Mouse (Mus musculus): ENCODE data around the gene Entpd2. TPM values are rescaled to one million over a fixed set of nuclear protein-coding genes. Genes with fewer than 3 reads are reported as not detected.
"Not testable (repeated sequence)": the region's sequence is repeated elsewhere in the genome, so short reads cannot be mapped to it uniquely, and the experiment has no call there.

Gene Entpd2
- total RNA-seq, 2 experiments from 2014 or later, result 14.6 to 16.6 TPM

DNA sequence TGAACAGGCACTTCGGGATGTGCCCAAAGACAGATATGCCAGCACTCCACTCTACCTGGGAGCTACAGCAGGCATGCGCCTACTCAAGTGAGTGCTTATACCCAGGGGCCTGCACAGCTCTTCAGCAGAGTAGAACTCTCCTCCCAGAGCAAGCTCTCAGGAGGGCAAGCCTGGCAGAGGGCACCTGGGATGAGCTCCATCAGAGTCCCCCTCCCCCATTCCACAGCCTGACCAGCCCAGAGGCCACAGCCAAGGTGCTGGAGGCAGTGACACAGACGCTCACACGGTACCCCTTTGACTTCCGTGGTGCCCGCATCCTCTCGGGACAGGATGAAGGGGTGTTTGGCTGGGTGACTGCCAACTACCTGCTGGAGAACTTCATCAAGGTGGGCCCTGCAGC is 2.4 kb downstream of the Entpd2 start:
- H3K27ac ChIP-seq, result no peak overlapping the region
- no peak for TF ChIP-seq CTCF (conservative IDR thresholded peaks at IDR 0.05)
- DNase-seq (ENCODE audit: low spot score in 2 of 2), result no peak
- H3K4me3 ChIP-seq, result no peak overlapping the region

DNA sequence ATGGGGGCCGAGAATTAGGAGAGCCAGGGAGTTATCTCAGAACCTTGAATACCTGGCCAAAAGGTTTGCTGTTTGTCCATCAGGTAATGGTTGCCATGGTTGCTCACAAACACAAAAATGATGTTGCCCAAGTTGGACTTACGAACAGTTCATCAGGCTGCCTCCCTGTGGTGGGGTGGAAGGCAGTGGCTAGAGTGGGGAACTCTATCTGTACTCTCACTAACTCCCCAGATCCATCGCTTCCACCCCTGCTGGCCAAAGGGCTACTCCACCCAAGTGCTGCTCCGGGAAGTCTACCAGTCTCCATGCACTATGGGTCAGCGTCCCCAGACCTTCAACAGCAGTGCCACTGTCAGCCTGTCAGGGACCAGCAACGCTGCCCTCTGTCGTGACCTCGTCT is 3.4 kb downstream of the Entpd2 start, which contains the start of gene Npdc1:
Gene Npdc1, plus strand, starts transcription at position 301 of the 400 bp plus-strand sequence.
- H3K27ac ChIP-seq, result no peak within 1 kb of the TSS
- H3K4me3 ChIP-seq, result no peak within 1 kb of the TSS
- TF ChIP-seq CTCF (conservative IDR thresholded peaks at IDR 0.05), result no peak
- DNase-seq (ENCODE audit: low spot score in 2 of 2), result no peak

DNA sequence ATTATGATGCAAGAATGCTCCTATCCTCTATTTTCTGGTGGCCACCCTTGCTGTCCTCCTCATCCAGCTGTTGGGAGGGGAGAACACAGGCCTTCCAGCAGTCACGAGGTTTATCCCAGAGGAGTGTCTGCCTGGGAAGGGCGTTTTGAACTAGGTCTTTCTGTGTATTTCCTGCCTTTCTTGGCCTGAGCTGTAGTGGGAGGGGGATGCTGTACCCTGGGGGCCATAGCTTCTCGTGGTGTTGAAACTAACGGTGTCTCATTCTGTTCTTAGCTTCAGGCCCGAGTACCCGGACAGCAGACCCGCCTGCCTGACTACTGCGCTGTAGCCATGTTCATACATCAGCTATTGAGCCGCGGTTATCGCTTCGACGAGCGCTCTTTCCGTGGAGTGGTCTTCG is 4.6 kb downstream of the Entpd2 start:
- Histone ChIP-seq H3K27ac (0 out of 2 replicates have a peak overlapping the region, but pooled peaks have one; percentile 14), H3K4me3 (peak overlapping the region; percentile 47; the same call in 1 of the 2 replicates)
- TF ChIP-seq CTCF (conservative IDR thresholded peaks at IDR 0.05), result no peak
- no peak for DNase-seq (ENCODE audit: low spot score in 2 of 2)

DNA sequence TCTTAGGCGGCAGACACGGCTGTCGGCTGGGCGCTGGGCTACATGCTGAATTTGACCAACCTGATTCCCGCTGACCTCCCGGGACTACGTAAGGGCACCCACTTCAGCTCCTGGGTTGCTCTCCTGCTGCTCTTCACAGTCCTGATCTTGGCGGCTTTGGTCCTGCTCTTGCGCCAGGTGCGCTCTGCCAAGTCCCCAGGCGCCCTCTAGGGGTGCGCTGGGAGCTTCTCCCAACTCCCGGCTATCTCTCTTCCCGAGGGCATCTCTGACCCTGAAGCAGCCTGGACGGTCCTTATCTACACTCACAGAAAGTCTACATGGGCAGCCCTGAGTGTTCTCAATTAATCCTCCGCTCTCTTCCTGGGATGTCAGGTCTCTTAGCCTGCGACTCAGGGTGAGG is 5.1 kb downstream of the Entpd2 start:
- peak; percentile 90 for TF ChIP-seq CTCF (conservative IDR thresholded peaks at IDR 0.05)
- DNase-seq (ENCODE audit: low spot score in 2 of 2), result peak; percentile 44 to 70
- Histone ChIP-seq H3K4me3 (peak overlapping the region; percentile 47), H3K27ac (0 out of 2 replicates have a peak overlapping the region, but pooled peaks have one; percentile 14)

DNA sequence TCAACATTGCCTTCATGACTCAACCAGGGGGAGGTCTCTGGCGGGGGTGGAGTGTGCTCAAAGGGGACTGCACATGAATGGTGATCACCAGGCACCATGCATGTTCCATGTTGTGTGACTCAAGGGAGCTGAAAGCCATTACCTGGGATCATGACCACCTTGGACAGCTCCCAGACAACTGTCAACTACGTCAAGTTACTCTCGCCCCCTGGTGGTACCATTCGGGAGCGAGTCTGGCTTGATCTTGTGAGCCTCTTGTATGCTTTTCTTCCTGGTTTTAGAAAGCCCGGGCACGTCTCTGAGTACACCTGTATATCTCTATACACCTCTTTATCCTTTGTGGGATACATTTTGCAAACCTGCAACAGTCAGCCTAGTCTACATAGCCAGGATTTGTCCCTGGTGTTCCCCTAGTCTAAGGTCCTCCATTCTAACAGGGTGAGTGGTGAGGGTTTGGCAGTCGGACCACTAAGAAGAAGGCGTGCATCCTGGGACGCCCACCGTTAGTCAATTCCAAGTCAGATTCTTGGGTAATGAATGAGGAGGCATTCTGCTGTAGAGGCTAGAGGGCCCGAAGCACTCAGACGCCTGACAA is 6.8 kb downstream of the Entpd2 start:
- Histone ChIP-seq H3K4me3 (peak overlapping the region; percentile 88), H3K27ac (peak overlapping the region; percentile 97)
- peak; percentile 53 to 75 for DNase-seq (ENCODE audit: low spot score in 2 of 2)
- peak; percentile 80 for TF ChIP-seq CTCF (conservative IDR thresholded peaks at IDR 0.05)

DNA sequence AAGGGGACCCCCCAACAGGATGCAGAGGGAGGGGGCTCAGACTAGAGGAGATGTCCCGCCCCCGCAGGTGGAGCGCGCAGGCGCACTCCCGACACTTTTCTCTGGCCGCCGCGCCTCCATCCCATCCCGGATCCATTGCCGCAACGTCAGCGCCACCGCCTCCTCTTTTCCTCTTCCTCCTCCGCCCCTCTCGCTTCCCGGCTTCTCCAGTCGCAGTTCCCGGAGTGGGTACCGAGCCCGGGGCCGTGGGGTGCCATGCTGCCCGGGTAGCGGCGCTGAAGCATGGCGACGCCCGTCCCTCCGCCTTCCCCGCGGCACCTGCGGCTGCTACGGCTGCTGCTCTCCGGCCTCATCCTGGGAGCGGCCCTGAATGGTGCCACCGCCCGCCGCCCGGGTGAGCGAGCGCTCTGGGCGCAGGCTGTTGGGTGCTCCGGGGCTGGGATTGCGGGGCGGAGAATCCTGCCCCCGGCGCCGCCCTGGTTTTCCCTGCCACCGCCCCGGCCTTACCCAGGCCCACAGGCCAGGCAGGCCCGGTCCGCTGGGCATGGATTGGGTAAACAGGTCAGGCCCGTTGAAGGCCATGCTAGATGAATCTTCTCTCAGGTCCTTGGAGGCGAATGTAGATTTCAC is 7.4 kb downstream of the Entpd2 start:
- TF ChIP-seq CTCF (conservative IDR thresholded peaks at IDR 0.05), result no peak
- peak; percentile 89 to 94 for DNase-seq (ENCODE audit: low spot score in 2 of 2)
- peak overlapping the region; percentile 97 for H3K27ac ChIP-seq
- peak overlapping the region; percentile 88 for H3K4me3 ChIP-seq

DNA sequence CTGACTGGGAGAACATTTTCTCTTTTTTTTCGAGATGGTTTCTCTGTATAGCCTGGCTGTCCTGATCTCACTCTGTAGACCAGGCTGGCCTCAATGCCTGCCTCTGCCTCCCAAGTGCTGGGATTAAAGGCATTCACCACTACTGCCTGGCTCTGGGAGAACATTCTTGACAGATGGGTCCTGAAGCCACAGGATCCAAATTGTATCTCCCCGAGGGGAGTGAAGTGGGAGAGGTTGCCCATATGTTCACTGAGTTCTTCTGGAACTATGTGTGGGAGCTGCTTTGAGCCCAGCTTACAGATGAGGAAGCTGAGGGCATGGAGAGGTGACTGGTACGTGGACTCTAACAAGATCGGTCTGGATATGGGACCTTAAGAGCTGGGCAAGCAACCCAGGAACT is 8.3 kb downstream of the Entpd2 start:
- Histone ChIP-seq H3K27ac (peak overlapping the region; percentile 97), H3K4me3 (peak overlapping the region; percentile 88)
- DNase-seq (ENCODE audit: low spot score in 2 of 2), result no peak
- TF ChIP-seq CTCF (conservative IDR thresholded peaks at IDR 0.05), result no peak

DNA sequence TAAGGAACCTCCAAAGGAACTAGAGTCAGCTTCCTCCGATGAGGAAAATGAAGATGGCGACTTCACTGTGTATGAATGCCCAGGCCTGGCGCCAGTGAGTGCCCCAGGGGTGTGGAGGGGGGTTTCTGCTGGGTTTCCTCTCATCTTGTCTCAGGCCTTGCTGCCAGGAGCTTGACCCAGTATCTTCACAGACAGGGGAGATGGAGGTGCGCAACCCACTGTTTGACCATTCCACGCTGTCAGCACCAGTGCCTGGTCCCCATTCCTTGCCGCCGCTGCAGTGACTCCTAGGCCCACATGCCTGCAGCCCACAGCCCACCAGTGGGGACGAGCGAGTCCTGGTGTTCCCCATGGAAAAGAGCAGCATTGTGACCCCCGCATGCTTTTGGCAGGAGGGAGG is 13.2 kb downstream of the Entpd2 start:
- Histone ChIP-seq H3K4me3 (no peak overlapping the region), H3K27ac (no peak overlapping the region)
- no peak for TF ChIP-seq CTCF (conservative IDR thresholded peaks at IDR 0.05)
- no peak for DNase-seq (ENCODE audit: low spot score in 2 of 2)

DNA sequence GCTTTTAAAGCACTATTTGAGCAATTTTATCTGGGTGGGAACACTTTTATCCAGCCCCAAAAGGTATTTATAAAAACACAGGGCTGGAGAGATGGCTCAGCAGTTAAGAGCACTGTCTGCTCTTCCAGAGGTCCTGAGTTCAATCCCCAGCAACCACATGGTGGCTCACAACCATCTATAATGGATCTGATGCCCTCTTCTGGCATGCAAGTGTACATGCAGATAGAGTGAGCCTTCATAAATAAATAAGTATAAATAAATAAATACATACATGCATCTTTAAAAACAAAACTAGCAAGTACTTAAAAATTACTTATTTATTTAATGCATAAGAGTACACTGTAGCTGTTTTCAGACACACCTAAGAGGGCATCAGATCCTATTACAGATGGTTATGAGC is 17.8 kb downstream of the Entpd2 start:
- not testable (repeated sequence) for DNase-seq (ENCODE audit: low spot score in 2 of 2); H3K27ac ChIP-seq; H3K4me3 ChIP-seq
- TF ChIP-seq CTCF (conservative IDR thresholded peaks at IDR 0.05), result peak; percentile 73

DNA sequence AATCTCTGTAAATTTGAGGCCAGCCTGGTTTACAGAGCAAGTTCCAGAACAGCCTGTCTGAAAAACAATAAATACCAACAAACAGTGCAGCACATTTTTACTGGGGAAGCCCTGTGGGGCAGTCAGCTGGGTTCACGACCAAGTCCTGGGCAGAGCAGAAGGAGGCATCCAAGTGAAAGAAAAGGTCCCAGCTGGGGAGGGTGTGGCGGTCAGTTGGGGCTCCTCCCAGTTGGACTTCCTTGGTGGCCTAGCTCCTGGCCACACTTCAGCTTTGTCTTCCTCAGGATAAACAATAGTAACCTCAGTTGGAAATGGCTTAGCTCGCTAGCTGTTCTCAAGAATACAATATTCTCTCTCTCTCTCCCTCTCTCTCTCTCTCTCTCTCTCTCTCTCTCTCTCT is 21.8 kb downstream of the Entpd2 start:
- TF ChIP-seq CTCF (conservative IDR thresholded peaks at IDR 0.05), result no peak
- Histone ChIP-seq H3K4me3 (no peak overlapping the region), H3K27ac (no peak overlapping the region)
- DNase-seq (ENCODE audit: low spot score in 2 of 2), result no peak

DNA sequence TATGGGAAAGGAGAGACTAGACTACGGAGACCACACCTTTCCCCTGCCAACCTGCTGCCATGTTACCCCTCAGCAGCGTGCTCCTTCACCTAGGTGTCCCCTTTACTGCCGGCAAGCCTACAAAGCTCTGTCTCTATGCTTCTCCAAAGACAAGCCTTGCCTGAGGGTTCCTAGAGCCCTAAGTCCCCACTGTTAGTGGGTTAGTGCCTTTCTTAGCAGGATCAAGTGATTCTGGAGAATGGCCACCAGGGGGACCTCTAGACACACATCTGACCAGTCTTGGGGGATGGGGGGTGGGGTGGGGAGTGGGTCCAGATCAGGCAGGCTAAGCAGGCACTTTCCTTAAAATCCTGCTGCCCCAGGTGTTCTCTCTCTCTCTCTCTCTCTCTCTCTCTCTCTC is 26.2 kb downstream of the Entpd2 start:
- TF ChIP-seq CTCF (conservative IDR thresholded peaks at IDR 0.05), result peak; percentile 72
- H3K4me3 ChIP-seq, result no peak overlapping the region
- peak in 1 of 2 experiments; percentile 49 for DNase-seq (ENCODE audit: low spot score in 2 of 2)
- no peak overlapping the region for H3K27ac ChIP-seq

DNA sequence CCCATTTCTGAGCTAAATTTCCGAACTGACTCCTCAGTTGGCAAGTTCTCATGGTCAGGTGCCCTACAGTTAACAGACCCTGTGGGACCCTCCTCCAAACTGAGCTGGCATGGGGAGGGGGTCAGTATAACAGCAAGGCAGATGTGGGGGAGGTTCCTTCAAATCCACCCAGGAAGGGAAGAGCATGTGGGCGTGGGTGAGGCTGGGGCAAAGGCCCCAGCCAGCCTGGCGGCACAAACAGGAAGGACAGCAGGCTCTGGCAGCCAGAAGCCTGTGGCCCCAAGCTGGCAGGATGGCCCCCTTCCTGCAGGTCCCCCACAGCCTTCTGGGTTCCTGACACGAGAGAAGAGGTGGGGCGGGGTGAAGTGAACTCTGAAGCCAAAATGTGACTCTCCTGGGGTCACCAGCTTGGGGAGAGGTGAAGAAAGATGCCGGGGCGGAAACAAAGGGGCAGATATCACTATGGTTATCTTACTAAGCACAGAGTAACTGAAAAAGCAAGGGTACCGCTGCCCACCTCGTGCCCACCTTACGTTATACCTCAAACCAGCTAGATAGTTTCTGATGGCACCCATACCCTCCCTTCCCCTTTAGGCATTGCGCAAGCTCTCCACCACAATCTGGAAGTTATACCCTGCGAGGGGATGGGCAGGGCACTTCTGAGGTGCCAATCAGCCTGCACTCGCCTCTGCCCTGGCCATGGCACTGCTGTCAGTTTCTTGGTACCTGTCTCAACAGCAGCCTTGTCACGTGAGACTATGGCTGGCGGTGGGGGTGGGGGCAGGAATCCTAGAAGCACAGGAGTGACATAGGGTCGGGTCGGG is 27.1 kb downstream of the Entpd2 start, which contains the start of gene Fut7:
Gene Fut7, plus strand, starts transcription at position 681 of the 824 bp plus-strand sequence.
- H3K27ac ChIP-seq, result no peak within 1 kb of the TSS
- no peak within 1 kb of the TSS for H3K4me3 ChIP-seq
- no peak for TF ChIP-seq CTCF (conservative IDR thresholded peaks at IDR 0.05)
- DNase-seq (ENCODE audit: low spot score in 2 of 2), result no peak

DNA sequence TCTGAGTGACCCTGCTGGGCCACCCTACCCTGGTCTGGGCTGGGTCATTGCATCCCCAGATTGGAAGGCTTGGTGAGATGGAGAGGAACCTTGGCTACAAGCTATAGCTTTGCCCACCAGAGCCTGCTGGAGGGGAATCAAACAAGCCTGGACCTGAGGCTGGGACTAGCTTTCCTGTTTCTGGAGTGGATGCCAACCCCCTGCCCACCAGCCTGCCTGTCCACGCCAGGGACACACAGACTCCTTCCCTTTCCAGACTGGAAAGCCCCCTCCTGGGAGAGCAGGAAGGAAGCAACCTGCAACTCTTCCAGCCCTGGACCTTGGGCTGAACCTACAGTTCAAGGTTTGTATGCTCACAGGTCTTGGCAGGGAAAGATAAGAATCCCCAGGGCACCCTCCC is 28.0 kb downstream of the Entpd2 start:
- no peak overlapping the region for H3K27ac ChIP-seq
- TF ChIP-seq CTCF (conservative IDR thresholded peaks at IDR 0.05), result no peak
- DNase-seq (ENCODE audit: low spot score in 2 of 2), result no peak
- no peak overlapping the region for H3K4me3 ChIP-seq

Data from layer of hippocampus, adult 2 months (tissue).